Mouse (Mus musculus): ENCODE data around the gene Ccn1.

Ccn1 gene

DNA sequence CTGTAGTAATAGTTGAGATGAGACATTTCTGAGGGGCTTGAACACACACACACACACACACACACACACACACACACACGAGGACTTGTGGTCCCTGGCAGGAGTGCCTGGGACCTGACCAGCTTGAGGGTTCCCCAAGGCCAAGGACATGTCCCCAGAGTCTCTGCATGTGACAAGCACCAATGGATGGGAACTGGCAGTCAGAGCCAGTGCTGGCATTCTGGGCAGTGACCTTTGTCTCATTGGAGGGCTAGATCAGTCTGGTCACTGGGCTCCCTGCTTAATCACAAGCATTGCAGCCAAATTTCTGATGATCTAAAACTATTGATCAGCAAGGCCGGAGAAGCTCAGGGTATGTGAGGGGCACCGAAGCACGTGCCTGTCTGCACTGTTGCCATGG lies 25.0 kb downstream of the Ccn1 start:
- DNase-seq (ENCODE audit: low read depth in 1 of 2, low spot score in 2 of 2): no peak

DNA sequence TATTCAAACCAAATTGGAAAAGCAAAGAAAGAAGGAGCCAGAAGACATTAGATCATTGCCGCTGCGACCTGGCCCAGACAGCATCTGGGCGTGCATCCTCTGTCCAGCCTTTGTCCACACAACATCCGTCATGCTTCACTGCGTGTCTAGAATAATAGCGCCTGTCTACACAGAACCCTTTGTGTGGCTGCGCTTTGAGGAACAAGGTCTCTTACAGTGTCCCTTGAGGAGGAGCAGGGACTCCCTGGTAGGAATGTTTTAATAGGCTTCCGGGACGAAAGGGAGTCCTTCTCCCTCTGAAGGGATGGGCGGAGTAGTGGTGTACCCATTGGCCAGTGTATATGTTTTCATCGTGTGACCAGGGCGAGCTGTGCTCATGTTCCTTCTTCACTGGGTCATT lies 26.7 kb downstream of the Ccn1 start:
- DNase-seq (ENCODE audit: low read depth in 1 of 2, low spot score in 2 of 2): no peak

DNA sequence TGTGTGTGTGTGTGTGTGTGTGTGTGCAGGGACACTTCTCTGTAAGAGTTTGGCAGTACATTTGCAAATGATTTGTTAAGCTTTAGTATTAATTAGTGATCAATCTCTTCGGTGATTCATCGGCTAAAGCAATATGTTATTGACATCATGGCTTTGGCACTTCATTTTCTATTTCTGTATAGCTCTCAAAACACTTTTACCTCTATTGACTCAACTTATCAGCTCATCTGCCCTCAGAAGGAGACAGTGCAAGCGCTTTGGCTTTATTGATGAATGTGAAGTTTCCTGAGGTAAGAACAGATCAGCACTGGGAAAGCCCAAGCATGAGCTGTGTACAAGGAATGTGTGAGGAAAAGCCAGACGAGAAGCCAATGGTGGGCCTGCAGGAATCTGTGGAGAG lies 28.6 kb downstream of the Ccn1 start:
- DNase-seq (ENCODE audit: low read depth in 1 of 2, low spot score in 2 of 2): no peak

DNA sequence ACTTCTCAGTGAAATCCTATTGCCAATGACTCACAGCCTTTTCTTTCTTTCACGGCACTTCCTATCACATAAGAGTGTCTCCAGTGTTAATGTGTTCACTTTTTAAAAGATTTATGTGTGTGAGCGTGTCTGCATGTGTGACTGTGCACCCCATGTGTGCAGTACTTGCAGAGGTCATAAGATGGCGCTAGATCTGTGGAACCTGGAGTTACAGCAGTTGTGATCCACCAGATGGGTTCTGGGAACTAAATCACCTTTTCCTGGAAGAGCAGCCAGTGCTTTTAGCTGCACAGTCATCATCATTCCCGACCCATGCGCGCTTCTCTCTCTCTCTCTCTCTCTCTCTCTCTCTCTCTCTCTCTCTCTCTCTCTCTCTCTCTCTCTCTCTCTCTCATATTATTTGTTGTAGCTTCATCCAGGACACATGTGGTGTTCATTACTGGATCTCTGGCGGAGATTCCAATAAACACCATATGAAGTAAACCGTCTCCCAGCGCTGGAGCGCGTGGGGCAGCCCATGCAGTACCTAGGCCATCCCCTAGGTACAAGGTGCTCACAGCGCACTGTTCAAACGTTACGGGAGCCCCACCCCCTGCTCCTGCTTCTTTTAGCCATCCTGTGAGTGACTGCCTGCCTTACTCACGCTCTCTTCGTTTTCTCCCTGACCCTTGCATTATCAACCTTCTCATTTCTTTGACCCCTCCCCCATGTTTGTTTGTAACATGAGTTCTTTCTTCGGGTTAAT lies 30.0 kb downstream of the Ccn1 start:
- no peak for DNase-seq (ENCODE audit: low read depth in 1 of 2, low spot score in 2 of 2)

DNA sequence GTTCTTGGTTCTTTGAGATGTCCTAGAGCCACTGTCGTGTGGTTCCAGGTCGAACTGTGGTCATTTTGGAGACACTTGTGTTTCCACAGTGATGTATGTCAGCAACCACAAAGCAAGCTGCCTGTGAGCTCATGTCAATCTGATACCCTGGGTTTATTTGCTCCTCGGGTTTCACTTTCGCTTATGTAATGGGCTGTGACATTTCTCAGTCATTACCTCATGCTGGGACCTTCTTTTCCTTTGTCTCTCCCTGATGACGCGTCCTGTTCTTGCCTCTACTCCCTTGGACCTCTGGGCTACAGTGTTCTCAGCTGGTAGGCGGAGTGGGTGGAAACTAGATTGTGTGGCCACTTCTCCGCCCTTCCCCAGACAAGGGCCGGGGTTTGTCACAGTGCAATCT lies 31.5 kb downstream of the Ccn1 start:
- no peak for DNase-seq (ENCODE audit: low read depth in 1 of 2, low spot score in 2 of 2)

DNA sequence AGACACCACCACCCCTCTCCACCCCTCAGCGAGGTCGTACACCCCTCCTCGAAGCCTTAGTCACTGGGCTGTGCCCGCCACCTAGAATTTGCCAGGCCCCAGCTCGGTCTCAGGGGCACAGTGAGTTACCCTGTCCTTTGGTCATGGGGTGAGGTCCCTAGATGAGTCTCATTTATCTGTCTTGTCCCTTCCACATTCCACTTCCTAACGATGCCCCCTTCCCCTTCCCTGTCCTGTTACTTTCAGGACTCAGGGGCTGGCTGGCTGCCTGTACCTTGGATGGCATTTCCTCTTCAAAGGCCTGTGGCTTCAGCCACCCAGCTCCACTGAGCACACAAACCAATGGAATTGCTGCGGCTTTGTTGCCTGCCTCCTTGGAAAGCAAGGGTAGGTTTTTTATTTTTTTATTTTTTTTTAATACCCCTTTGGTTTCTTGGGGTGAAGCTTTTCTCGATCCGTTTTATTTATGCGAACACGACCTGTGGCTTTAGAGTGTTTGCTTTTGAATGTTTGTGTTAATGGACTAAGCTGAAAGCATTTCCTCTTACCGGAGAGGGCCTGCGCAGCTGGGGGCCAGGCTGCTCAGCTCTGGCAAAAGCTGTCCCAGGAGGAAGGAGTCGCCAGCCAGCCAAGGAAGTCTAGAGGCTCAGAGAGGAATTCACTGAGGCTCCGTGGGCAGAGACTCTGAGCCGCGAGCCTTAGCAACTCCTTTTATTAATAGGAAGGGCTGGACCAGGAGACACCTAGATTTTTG lies 35.2 kb downstream of the Ccn1 start:
- DNase-seq (ENCODE audit: low read depth in 1 of 2, low spot score in 2 of 2): no peak

DNA sequence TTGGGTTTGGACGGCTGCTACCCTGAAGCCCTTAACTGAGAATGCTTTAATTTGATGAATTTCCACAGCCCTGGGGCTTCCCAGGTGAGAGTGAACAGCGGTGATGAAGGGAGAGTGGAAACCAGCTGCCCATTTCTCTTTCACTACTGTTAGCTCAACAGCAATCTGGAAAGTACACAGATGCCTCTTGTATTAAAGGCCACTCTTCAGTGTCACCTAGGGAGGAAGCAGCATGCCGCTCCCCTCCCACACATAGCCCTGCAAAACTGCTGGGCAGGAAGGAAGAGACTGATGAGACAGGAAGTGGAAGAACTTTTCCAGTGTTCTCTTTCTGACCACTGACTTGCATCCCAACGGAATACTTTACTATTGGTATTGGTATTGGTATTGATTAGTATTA lies 36.5 kb downstream of the Ccn1 start:
- no peak for DNase-seq (ENCODE audit: low read depth in 1 of 2, low spot score in 2 of 2)

DNA sequence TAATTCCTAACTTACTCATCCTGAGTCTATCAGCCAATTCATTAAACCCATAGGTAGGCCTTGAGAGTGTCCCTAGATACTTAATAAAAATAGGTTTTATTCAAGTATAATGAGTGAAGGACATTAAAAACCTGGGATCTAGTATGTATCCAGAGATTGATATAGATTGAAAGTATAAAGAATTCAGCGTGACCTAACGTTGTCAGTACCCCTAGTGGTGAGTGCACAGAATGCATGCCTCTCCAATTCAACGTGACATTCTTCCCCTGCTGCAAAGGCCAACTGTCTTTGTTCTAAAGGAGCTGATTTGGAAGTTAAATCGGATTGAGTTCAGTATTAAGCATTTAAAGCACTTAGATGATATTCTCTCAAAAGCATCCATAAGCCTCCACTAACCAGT lies 37.1 kb downstream of the Ccn1 start:
- DNase-seq (ENCODE audit: low read depth in 1 of 2, low spot score in 2 of 2): no peak

DNA sequence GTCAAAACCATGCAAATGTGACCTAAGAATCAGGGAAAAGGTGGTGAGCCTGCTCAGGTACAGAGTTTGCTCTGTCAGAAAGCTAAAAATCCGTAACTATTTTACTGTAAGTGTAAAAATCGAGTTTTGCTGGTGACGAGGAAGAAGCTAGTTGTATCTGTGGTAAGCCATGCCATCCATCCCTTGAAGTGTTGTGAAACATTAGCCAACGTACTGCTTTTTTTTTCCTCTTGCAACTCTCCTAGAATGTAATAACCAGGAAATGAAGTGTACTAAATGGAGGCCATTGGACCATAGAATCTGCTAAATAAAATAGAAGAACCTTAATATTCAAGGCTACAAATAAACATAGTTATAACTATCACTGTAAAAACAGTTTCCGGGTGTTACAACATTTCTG lies 41.5 kb downstream of the Ccn1 start:
- no peak for DNase-seq (ENCODE audit: low read depth in 1 of 2, low spot score in 2 of 2)

DNA sequence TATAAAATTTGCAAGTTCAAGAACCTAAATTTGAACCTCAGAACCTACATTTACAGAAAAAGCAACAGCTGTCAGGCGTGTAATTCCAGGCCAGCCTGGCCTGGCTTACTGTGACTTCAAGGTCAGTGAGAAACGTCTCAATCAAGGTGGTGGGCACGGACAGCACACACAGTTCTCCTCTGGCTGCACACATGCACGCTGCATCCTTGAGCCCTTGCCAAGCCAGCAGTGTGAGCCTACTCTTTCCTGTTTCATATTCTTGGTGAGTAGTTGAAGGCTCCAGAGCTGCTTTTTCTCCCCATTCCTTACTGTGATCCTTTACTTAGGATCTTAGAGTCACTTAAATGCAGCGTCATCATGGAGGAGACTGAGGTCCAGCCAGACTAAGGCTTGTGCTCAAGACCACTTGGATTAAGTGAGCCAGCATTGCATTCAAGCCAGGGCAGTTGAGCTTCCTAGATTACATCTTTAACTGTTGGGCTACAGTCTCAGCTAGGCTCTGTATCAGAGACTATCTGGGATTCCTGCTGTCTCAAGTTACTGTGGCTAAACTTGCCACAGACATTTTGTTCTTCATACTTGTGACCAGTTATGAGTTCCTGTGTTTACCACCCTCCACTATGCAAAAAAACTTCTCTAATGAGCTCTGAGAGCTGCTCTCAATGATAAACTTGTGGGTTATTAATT lies 44.2 kb downstream of the Ccn1 start:
- no peak for DNase-seq (ENCODE audit: low read depth in 1 of 2, low spot score in 2 of 2)

DNA sequence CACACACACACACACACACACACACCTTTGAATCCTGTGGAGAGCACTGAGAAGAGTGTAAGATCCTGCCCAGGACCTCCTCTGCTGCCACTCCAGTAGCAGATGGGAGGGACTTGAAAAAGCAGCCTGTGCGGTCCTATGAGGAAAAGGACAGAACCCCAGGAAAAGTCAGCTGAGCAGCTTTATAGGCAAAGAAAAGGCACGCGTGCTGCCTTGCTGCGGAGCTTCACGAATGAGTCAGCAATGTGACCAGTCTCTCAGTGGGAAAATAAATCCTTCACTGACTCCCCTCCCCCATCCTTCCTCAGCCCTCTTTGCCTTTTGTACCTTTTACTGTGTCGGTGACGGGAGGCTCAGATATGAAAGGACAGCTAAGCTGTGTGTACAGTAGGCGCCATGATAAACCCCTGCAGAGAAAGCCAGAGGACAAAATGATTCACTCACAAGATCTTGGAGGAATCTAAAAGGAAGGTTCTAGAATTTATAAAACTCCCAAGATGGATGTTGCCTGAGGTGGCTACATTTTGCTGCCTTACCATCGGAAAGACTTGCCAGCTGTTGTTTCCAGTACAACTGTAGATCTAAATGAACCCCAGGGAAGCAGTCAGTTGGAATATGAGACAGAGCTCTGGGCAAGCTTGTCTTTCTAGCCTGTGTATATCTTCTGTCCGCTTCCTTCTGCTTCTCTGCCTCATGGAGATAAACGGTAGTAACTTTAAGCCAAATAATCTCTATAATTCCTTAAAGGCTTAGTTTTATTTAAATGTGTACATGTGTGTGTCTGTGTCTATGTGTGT lies 47.2 kb downstream of the Ccn1 start:
- DNase-seq (ENCODE audit: low read depth in 1 of 2, low spot score in 2 of 2): no peak

DNA sequence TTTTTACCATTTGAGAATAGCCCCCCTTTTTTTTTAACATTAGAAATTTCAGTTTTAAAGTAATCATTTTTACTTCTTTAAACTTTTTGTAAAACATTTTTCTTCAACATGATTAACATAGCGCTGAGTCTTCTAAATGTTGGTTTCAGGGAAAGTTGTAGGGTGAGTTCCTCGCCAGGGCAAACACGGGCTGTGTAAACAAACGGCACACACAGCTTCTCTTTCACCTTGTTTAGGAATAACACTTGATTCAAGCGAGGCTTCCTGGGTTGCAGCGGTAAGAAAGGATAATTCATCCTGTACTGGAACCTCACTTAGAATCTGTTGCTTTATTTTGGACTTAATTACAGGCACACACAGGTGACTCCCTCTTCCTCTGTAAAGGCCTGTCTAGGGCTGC lies 48.4 kb downstream of the Ccn1 start:
- no peak for DNase-seq (ENCODE audit: low read depth in 1 of 2, low spot score in 2 of 2)

DNA sequence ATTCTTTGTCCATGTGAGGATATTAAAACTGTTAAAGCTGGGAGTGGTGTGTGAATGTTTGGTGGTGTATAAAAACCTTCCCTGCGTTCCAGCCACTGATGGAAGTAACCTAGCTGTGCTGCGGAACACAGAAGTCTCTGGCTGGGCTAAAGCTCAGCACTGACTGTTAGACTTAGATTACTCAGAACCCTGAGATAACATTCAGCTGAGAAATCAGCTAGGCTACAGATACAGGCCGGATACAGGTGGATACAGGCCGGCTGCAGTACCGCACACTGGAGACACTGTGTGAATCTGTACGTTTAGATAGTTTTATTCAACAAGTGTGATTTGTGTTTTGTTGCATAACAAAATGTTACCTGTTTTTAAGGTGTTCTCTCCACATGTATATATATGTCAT lies 49.0 kb downstream of the Ccn1 start:
- DNase-seq (ENCODE audit: low read depth in 1 of 2, low spot score in 2 of 2): no peak

DNA sequence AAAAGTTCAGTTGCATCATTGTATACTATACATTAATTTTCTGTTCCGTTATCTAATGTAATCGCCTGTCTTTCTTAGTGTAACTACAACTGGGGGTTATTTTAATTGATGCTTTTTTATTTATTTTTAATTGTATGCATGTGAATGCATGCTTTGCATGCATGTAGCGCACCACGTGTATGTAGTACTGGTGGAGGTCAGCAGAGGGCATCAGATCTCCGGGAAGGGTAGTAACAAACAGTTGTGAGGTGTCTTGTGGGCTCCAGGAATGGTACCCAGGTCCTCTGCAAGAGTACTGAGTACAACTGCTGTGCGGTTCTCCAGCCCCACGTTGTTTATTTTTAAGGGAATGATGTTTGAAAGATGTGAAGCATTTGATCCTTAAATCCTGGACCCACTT lies 50.7 kb downstream of the Ccn1 start:
- DNase-seq (ENCODE audit: low read depth in 1 of 2, low spot score in 2 of 2): no peak

Measured in monocyte, adult 2 months (primary cell).